Mouse (Mus musculus): ENCODE measurements around the gene Tmem210.

The Tmem210 gene

DNA sequence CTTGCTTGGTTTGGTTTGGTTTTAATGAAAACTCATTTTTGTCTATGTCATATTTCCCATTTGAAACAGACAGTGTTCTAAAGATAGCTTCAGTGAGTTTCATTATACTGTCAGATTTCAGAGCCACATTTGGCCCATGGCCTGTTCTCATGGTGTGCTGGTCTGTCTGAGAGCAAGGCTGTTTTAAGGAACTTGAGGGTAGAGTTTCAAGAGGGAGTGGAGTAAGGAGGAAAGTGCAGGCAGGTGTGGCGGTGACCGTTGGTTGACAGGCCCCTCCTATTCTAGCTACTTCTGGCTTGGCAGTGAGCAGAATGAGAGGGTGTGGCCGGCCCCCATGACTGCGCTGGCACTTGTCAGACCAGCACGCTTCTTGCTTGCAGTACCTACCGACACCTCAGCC, 50.4 kb downstream of the Tmem210 start:
- no peak for TF ChIP-seq GATA4 (IDR thresholded peaks at IDR 0.05; ENCODE audit: insufficient replicate concordance, low read length)

Measured in liver, adult (tissue).